Mouse (Mus musculus) hindbrain, embryonic 14.5 days (tissue): ENCODE data around the gene Magea4. TPM values are rescaled to one million over a fixed set of nuclear protein-coding genes. Genes with fewer than 3 reads are reported as not detected.

Experiments
- ATAC-seq: fragments of 200-750 bp; cut with Nextera tagmentation; 2 replicates; pipeline ENCODE4 v1.8.0; 2017; ENCODE audit warnings: moderate number of reproducible peaks, mild to moderate bottlenecking, moderate TSS enrichment, moderate library complexity; ENCODE audit not compliant: low FRiP score
- DNase-seq: peaks from one replicate; pipeline ENCODE4 v3.0.0-alpha.2; 2015; ENCODE audit warnings: low spot score
- H3K27ac ChIP-seq: fragments of 300-500 bp; sonication (generic); 2 replicates; pipeline ENCODE4 v1.5.1; 2014; ENCODE audit warnings: mild to moderate bottlenecking, moderate library complexity
- H3K27me3 ChIP-seq: fragments of 300-500 bp; sonication (generic); 2 replicates; pipeline ENCODE4 v1.6.1; 2014; ENCODE audit warnings: mild to moderate bottlenecking, low read length, mixed read lengths; ENCODE audit not compliant: control insufficient read depth, insufficient read depth
- H3K36me3 ChIP-seq: fragments of 300-500 bp; sonication (generic); replicated peaks from 2 replicates; pipeline ENCODE4 v1.6.1; 2014; ENCODE audit not compliant: control insufficient read depth, insufficient read depth
- H3K4me1 ChIP-seq: fragments of 300-500 bp; sonication (generic); replicated peaks from 2 replicates; pipeline ENCODE4 v1.6.1; 2014; ENCODE audit warnings: antibody characterized with exemption, low read length, mixed read lengths; ENCODE audit not compliant: control insufficient read depth, insufficient read depth
- H3K4me2 ChIP-seq: fragments of 300-500 bp; sonication (generic); replicated peaks from 2 replicates; pipeline ENCODE4 v1.6.1; 2014; ENCODE audit warnings: mild to moderate bottlenecking, moderate library complexity
- H3K4me3 ChIP-seq: fragments of 300-500 bp; sonication (generic); replicated peaks from 2 replicates; pipeline ENCODE4 v1.5.1; 2014; ENCODE audit warnings: mild to moderate bottlenecking, low read length
- H3K9ac ChIP-seq: fragments of 300-500 bp; sonication (generic); 2 replicates; pipeline ENCODE4 v1.6.1; 2014
- H3K9me3 ChIP-seq: fragments of 300-500 bp; sonication (generic); 2 replicates; pipeline ENCODE4 v1.6.1; 2016; ENCODE audit warnings: low read length; ENCODE audit not compliant: control insufficient read depth
- WGBS: fragments of 180-500 bp; shearing (Covaris S2); extraction: QIAGEN DNeasy Blood & Tissue Kit; methylation state at CpG from one replicate; pipeline ENCODE4 v1.1.7; 2014; 5-methylcytosine and 5-hydroxymethylcytosine counted together
- microRNA counts: library from miRNA; unstranded; fragments of <30 nt; microRNA quantifications from one replicate; lab custom pipeline; 2016
- microRNA-seq: library from miRNA; unstranded; fragments of <30 nt; microRNA quantifications from one replicate; pipeline ENCODE4, GENCODE M21; 2016
- polyA plus RNA-seq: library from polyadenylated mRNA; unstranded; fragments of >200 nt; fragmentation: Nextera tagmentation; extraction: Ambion mirVana; gene quantifications from 2 replicates; pipeline ENCODE4 v1.2.1, GENCODE M21; 2014

The Magea4 gene
- polyA plus RNA-seq = not detected in 2 replicates

DNA sequence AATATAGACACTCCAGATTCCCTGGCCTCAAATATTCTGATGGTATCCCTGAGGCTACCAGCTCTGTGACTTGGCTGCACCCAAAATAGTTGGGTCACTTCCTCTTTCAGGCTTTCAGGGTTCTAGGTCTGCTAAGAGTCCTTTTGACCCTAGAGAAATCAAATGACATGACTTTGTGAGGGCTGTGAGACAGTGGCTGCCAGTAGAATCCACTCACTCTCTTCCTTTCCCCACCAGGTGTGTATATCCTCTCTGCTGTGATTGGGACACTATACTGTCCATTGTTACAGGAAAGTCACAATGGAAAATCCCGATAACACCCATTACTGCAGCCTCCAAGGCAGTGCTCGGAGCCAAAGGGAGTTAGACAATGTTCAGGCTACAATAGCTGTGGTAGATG, at the start of gene Magea4:
Magea4 (plus strand) TSS at position 301 of the 400 bp plus-strand sequence.
- H3K36me3 ChIP-seq = no peaks in the 10 kb centered on the region
- no peak within 1 kb of the TSS for H3K4me3 ChIP-seq
- H3K9me3 ChIP-seq = no peaks in the 10 kb centered on the region
- DNase-seq (no peak), ATAC-seq (no peak)
- H3K27me3 ChIP-seq = no peaks in the 10 kb centered on the region
- H3K9ac ChIP-seq = no peak within 1 kb of the TSS
- 77% methylated on average over 2 of the region's 2 CpGs for WGBS
- no peak within 1 kb of the TSS for H3K27ac ChIP-seq
- no peak within 1 kb of the TSS for H3K4me2 ChIP-seq
- no peaks in the 10 kb centered on the region for H3K4me1 ChIP-seq

GRCm38 (mm10) chrX:72202944-72203554, 18.8 kb upstream of the Magea4 start:
- Histone ChIP-seq H3K4me2 (no peak overlapping the region), H3K36me3 (no peaks in the 10 kb centered on the region), H3K27ac (no peak overlapping the region), H3K9ac (no peak overlapping the region), H3K4me3 (no peak overlapping the region), H3K4me1 (no peaks in the 10 kb centered on the region), H3K27me3 (no peaks in the 10 kb centered on the region), H3K9me3 (no peaks in the 10 kb centered on the region)
- ATAC-seq = no peak
- no peak for DNase-seq
- 48% methylated on average over 4 of the region's 4 CpGs for WGBS

GRCm38 (mm10) chrX:72270637-72271036, 48.8 kb downstream of the Magea4 start:
- WGBS = 87% methylated on average over 10 of the region's 11 CpGs
- no peak overlapping the region for H3K4me2 ChIP-seq
- no peak overlapping the region for H3K9ac ChIP-seq
- H3K4me3 ChIP-seq = no peak overlapping the region
- H3K9me3 ChIP-seq = no peaks in the 10 kb centered on the region
- H3K27ac ChIP-seq = no peak overlapping the region
- H3K4me1 ChIP-seq = no peaks in the 10 kb centered on the region
- DNase-seq = no peak
- no peak for ATAC-seq
- H3K27me3 ChIP-seq = no peaks in the 10 kb centered on the region
- no peaks in the 10 kb centered on the region for H3K36me3 ChIP-seq

MicroRNAs encoded within 50 kb of the gene (microRNA counts, 519-probe panel; counts per million panel counts)
- microRNA mmu-miR-224 (lab: Ali Mortazavi, UCI) (not detected), microRNA mmu-miR-452 (lab: Ali Mortazavi, UCI) (not detected)

Small RNA genes within 50 kb of the gene (microRNA-seq; reads per million reads assigned to microRNA genes)
- gene Mir224 = 54.1 reads per million, percentile 45 among the genes with 10 or more reads in this experiment
- gene Mir452 = 14.4 reads per million, percentile 33 among the genes with 10 or more reads in this experiment

Other genes with a start within 250 kb of the Magea4 start
- gene Fate1, start 249.0 kb upstream of the Magea4 start, polyA plus RNA-seq = not detected in 2 replicates
- 0.16 and 0.40 TPM in 2 replicates for gene Cnga2, start 230.2 kb upstream of the Magea4 start, polyA plus RNA-seq
- 0.67 and 0.92 TPM in 2 replicates for gene Gabre, start 52.8 kb downstream of the Magea4 start, polyA plus RNA-seq
- gene Magea10, start 164.8 kb downstream of the Magea4 start, polyA plus RNA-seq = not detected in 2 replicates